Comparison of ENCODE assay signal across 36 mouse cellular contexts in the genomic region with DNA sequence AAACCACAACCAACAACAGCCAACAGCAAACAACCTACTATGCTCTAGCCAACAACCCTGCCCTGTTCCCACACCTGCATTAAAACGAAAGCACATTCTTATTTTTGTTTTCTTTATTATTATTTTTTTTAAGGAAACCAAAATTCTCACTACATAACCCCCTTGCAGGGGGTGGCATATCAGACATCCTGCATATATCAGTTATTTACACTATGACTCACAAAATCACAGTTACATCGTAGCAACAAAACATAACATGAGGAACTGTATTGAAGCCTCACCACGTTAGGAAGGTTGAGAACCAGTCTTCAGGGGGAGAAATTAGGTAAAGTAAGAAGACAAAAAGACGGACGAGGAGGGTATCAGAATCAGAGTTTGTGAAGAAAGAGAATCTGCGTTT.
"Had no signal": no experiment of that assay in that cellular context is flagged by ENCODE, and none has a peak within 500 bp of the region (broad histone marks: within the 10 kb centered on the region; RNA-seq: fewer than 3 reads in every experiment).

No protein-coding gene starts in this region.

- H3K4me2 ChIP-seq: heart, embryonic 11.5 days; heart, embryonic 12.5 days; heart, embryonic 13.5 days; heart, embryonic 15.5 days; hindbrain, embryonic 12.5 days; hindbrain, embryonic 13.5 days; hindbrain, embryonic 14.5 days; hindbrain, embryonic 15.5 days; intestine, embryonic 15.5 days; kidney, embryonic 15.5 days had no signal

- ATAC-seq: hindbrain, embryonic 16.5 days; hindbrain, postnatal 0 days; inflammation-experienced regulatory T-cells, adult 6 months; intestine, embryonic 15.5 days; intestine, embryonic 16.5 days; intestine, postnatal 0 days had no signal

- H3K36me3 ChIP-seq: heart, embryonic 10.5 days; heart, embryonic 12.5 days; heart, embryonic 13.5 days; heart, embryonic 15.5 days; hindbrain, embryonic 10.5 days; hindbrain, embryonic 12.5 days; hindbrain, embryonic 13.5 days; hindbrain, embryonic 15.5 days; intestine, embryonic 15.5 days; kidney, embryonic 15.5 days had no signal

- H3K9me3 ChIP-seq: heart, embryonic 10.5 days; heart, embryonic 12.5 days; heart, embryonic 13.5 days; heart, embryonic 15.5 days; hindbrain, embryonic 10.5 days; hindbrain, embryonic 12.5 days; hindbrain, embryonic 13.5 days; hindbrain, embryonic 15.5 days; intestine, embryonic 15.5 days; kidney, embryonic 15.5 days had no signal

- H3K27me3 ChIP-seq: heart, embryonic 12.5 days; hindbrain, embryonic 12.5 days; hindbrain, embryonic 13.5 days; hindbrain, embryonic 15.5 days; intestine, embryonic 15.5 days; kidney, embryonic 15.5 days had no signal

- H3K27ac ChIP-seq: heart, embryonic 10.5 days; heart, embryonic 13.5 days; heart, embryonic 15.5 days; hindbrain, embryonic 10.5 days; hindbrain, embryonic 12.5 days; hindbrain, embryonic 13.5 days; hindbrain, embryonic 14.5 days; hindbrain, embryonic 15.5 days; hindbrain, postnatal 0 days; intestine, embryonic 15.5 days; kidney, embryonic 15.5 days; kidney, postnatal 0 days; layer of hippocampus, adult 2 months; left cerebral cortex, adult 2 months had no signal

- H3K4me1 ChIP-seq: heart, embryonic 10.5 days; heart, embryonic 12.5 days; heart, embryonic 13.5 days; heart, embryonic 15.5 days; hindbrain, embryonic 10.5 days; hindbrain, embryonic 12.5 days; hindbrain, embryonic 13.5 days; hindbrain, embryonic 15.5 days; kidney, embryonic 15.5 days had no signal

- H3K4me3 ChIP-seq: heart, embryonic 10.5 days; heart, embryonic 12.5 days; heart, embryonic 13.5 days; heart, embryonic 15.5 days; hindbrain, embryonic 10.5 days; hindbrain, embryonic 12.5 days; hindbrain, embryonic 13.5 days; hindbrain, embryonic 15.5 days; intestine, embryonic 15.5 days; kidney, embryonic 15.5 days; layer of hippocampus, adult 2 months; left cerebral cortex, adult 2 months had no signal

- H3K9ac ChIP-seq: heart, embryonic 12.5 days; heart, embryonic 13.5 days; heart, embryonic 15.5 days; hindbrain, embryonic 12.5 days; hindbrain, embryonic 13.5 days; hindbrain, embryonic 14.5 days; hindbrain, embryonic 15.5 days; intestine, embryonic 15.5 days; kidney, embryonic 15.5 days had no signal

- DNase-seq: heart, postnatal 10 days; heart, postnatal 14 days; heart, postnatal 36 days; heart, postnatal 4 days; kidney, adult 11 months; kidney, adult 18-20 months; kidney, adult 2 months; kidney, adult 8-10 months; kidney, adult 9 months; kidney, postnatal 10 days; kidney, postnatal 14 days; kidney, postnatal 25 days; kidney, postnatal 36 days; kidney, postnatal 4 days; layer of hippocampus, adult 9-11 months; layer of hippocampus, postnatal 36 days had no signal
